Mouse (Mus musculus) stomach, postnatal 0 days (tissue): ENCODE results near the gene Pde10a. TPM values are rescaled to one million over a fixed set of nuclear protein-coding genes. Genes with fewer than 3 reads are reported as not detected.

ENCODE experiments used
- ATAC-seq: fragments of 200-750 bp; cut with Nextera tagmentation; 2 replicates; pipeline ENCODE4 v1.8.0; 2017; ENCODE audit not compliant: low FRiP score, low TSS enrichment
- DNase-seq: peaks from one replicate; pipeline ENCODE4 v3.0.0-alpha.2; 2016; ENCODE audit warnings: low spot score
- H3K27ac ChIP-seq: fragments of 300-500 bp; sonication (generic); replicated peaks from 2 replicates; pipeline ENCODE4 v1.5.1; 2014; ENCODE audit warnings: mild to moderate bottlenecking, control low read depth
- H3K27me3 ChIP-seq: fragments of 300-500 bp; sonication (generic); 2 replicates; pipeline ENCODE4 v1.6.1; 2014; ENCODE audit warnings: low read length; ENCODE audit not compliant: control insufficient read depth, insufficient read depth
- H3K36me3 ChIP-seq: fragments of 300-500 bp; sonication (generic); 2 replicates; pipeline ENCODE4 v1.6.1; 2014; ENCODE audit warnings: low read length, mixed read lengths; ENCODE audit not compliant: control insufficient read depth, insufficient read depth
- H3K4me1 ChIP-seq: fragments of 300-500 bp; sonication (generic); replicated peaks from 2 replicates; pipeline ENCODE4 v1.6.1; 2014; ENCODE audit warnings: antibody characterized with exemption; ENCODE audit not compliant: control insufficient read depth, insufficient read depth
- H3K4me2 ChIP-seq: fragments of 300-500 bp; sonication (generic); replicated peaks from 2 replicates; pipeline ENCODE4 v1.6.1; 2014; ENCODE audit warnings: low read depth, mild to moderate bottlenecking, control low read depth, moderate library complexity
- H3K4me3 ChIP-seq: fragments of 300-500 bp; sonication (generic); 2 replicates; pipeline ENCODE4 v1.5.1; 2014; ENCODE audit warnings: low read depth, low read length, control low read depth
- H3K9ac ChIP-seq: fragments of 300-500 bp; sonication (generic); 2 replicates; pipeline ENCODE4 v1.6.1; 2014; ENCODE audit warnings: mild to moderate bottlenecking, low read length, control low read depth, mixed read lengths
- H3K9me3 ChIP-seq: fragments of 300-500 bp; sonication (generic); 2 replicates; pipeline ENCODE4 v1.6.1; 2016; ENCODE audit warnings: low read length; ENCODE audit not compliant: control insufficient read depth
- CTCF ChIP-seq: IDR thresholded peaks from 2 replicates; pipeline ENCODE4 v1.5.1; 2016; ENCODE audit warnings: antibody characterized with exemption, low read depth, mild to moderate bottlenecking, moderate library complexity
- EP300 ChIP-seq: optimal IDR thresholded peaks from 2 replicates; pipeline ENCODE3; 2016; ENCODE audit warnings: antibody characterized with exemption
- WGBS: fragments of 180-500 bp; shearing (Covaris S2); extraction: QIAGEN DNeasy Blood & Tissue Kit; methylation state at CpG from one replicate; pipeline ENCODE4 v1.1.7; 2014; 5-methylcytosine and 5-hydroxymethylcytosine counted together
- polyA plus RNA-seq: library from polyadenylated mRNA; unstranded; fragments of >200 nt; fragmentation: Nextera tagmentation; extraction: Ambion mirVana; gene quantifications from 2 replicates; pipeline ENCODE4 v1.2.1, GENCODE M21; 2015

The Pde10a gene
- polyA plus RNA-seq, 1 experiment from 2014 or later: 0.69 TPM

- DNase-seq (peak; percentile 8), ATAC-seq (no peak)
- Histone ChIP-seq H3K9me3 (no peaks in the 10 kb centered on the region), H3K4me1 (no peaks in the 10 kb centered on the region), H3K27ac (no peak overlapping the region), H3K4me2 (no peak overlapping the region), H3K27me3 (no peaks in the 10 kb centered on the region), H3K36me3 (no peaks in the 10 kb centered on the region), H3K4me3 (no peak overlapping the region), H3K9ac (no peak overlapping the region)
- WGBS: 93% methylated on average over 4 of the region's 4 CpGs
- no peak for TF ChIP-seq CTCF
- no peak for TF ChIP-seq EP300
Observed at GRCm38 (mm10) chr17:8634476-8634875, 109.3 kb downstream of the Pde10a start.

DNA sequence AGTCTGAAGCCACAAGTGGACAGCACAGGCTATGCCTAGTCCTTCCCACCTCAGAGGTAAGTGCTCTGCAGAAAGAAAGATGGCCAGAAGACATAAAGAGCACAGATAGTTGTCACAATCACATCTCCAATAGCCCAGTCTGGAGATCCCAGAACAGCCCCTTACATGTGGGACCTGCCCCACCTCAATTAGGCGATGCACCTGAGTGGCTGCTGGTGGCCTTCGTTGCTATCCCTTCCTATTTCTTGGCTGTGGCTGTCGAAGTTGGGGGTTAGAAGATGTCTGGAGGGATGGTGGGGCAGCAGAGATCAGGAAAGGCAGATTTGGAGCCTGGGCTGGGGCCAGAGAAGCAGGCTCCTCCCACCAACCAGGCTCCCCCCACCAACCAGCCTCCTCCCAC, 111.1 kb downstream of the Pde10a start:
- Histone ChIP-seq H3K27ac (no peak overlapping the region), H3K9ac (no peak overlapping the region), H3K4me2 (no peak overlapping the region), H3K4me1 (no peaks in the 10 kb centered on the region), H3K36me3 (no peaks in the 10 kb centered on the region), H3K9me3 (no peaks in the 10 kb centered on the region), H3K27me3 (no peaks in the 10 kb centered on the region), H3K4me3 (no peak overlapping the region)
- WGBS: 51% methylated on average over 3 of the region's 3 CpGs
- peak; percentile 8 for DNase-seq
- ATAC-seq: no peak
- TF ChIP-seq EP300 (no peak), CTCF (no peak)

DNA sequence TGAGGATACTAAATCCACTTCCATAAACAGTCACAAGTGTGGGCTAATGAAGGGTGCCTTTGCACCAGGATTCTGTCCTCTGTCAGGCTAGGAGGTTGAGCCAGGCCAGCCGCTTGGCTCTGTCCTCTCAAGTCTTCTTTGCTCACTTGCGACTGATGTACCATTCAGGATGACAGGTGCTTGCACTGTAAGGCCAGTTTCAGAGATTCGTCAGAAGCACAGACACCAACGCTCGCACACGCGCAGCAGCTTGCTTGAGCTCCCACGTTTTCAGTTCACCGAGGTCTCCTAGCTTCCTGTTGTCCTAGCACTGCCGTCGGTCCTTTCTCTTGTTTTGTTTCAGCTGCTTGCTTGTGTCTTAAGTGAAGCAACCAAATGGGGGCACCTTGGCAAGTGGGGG, 111.5 kb downstream of the Pde10a start:
- H3K9ac ChIP-seq: no peak overlapping the region
- WGBS: 56% methylated on average over 11 of the region's 11 CpGs
- H3K4me1 ChIP-seq: no peaks in the 10 kb centered on the region
- TF ChIP-seq CTCF (no peak), EP300 (no peak)
- H3K4me3 ChIP-seq: no peak overlapping the region
- H3K4me2 ChIP-seq: no peak overlapping the region
- no peaks in the 10 kb centered on the region for H3K9me3 ChIP-seq
- H3K27ac ChIP-seq: no peak overlapping the region
- DNase-seq (peak; percentile 9), ATAC-seq (no peak)
- H3K27me3 ChIP-seq: no peaks in the 10 kb centered on the region
- no peaks in the 10 kb centered on the region for H3K36me3 ChIP-seq

GRCm38 (mm10) chr17:8637181-8637580, 112.0 kb downstream of the Pde10a start:
- H3K36me3 ChIP-seq: no peaks in the 10 kb centered on the region
- H3K27me3 ChIP-seq: no peaks in the 10 kb centered on the region
- ATAC-seq (no peak), DNase-seq (peak; percentile 10)
- no peak for TF ChIP-seq EP300
- TF ChIP-seq CTCF: peak; percentile 24; the same call in 1 of the 2 replicates
- H3K27ac ChIP-seq: no peak overlapping the region
- H3K4me2 ChIP-seq: no peak overlapping the region
- WGBS: 55% methylated on average over 4 of the region's 4 CpGs
- H3K9ac ChIP-seq: no peak overlapping the region
- H3K4me3 ChIP-seq: no peak overlapping the region
- H3K4me1 ChIP-seq: no peaks in the 10 kb centered on the region
- no peaks in the 10 kb centered on the region for H3K9me3 ChIP-seq

DNA sequence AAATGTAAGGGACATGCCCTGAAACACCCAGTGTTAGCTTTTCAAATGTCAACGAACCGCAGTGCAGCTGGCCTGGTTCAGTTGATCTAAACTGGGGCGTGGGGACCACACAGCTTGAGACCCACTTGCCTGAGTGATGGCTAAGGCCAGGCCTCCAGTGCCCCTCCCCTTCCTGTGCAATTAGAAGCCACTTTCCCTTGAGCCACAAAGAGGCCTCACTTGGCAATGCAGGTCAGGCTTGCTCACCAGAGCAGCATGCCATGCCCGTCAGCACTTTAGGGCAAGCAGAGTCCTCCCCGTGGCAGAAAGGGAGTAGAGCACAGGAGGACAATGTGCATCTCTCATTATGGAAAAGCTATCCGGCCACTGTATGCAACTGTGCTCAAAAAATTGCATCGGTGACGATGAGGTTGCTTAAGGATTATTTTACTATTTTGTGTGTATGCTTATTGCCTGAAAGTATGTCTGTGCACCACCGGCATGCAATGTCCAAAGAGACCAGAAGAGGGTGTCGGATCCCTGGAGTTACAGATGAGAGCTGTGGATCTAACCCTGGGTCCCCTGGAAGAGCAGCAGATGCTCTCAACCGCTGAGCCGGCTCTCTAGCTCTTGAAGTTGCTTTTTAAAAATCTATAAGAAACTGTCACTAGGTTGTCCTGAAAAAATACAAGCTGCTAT, 114.7 kb downstream of the Pde10a start:
- H3K36me3 ChIP-seq: no peaks in the 10 kb centered on the region
- DNase-seq (peak; percentile 13), ATAC-seq (no peak)
- H3K9me3 ChIP-seq: no peaks in the 10 kb centered on the region
- no peaks in the 10 kb centered on the region for H3K27me3 ChIP-seq
- H3K9ac ChIP-seq: no peak overlapping the region
- TF ChIP-seq CTCF: peak; percentile 31; the same call in 1 of the 2 replicates
- TF ChIP-seq EP300: no peak
- H3K4me1 ChIP-seq: no peaks in the 10 kb centered on the region
- no peak overlapping the region for H3K4me3 ChIP-seq
- H3K4me2 ChIP-seq: no peak overlapping the region
- WGBS: 69% methylated on average over 12 of the region's 12 CpGs
- no peak overlapping the region for H3K27ac ChIP-seq

GRCm38 (mm10) chr17:8640741-8641480, 115.7 kb downstream of the Pde10a start:
- H3K27me3 ChIP-seq: no peaks in the 10 kb centered on the region
- H3K4me2 ChIP-seq: no peak overlapping the region
- TF ChIP-seq CTCF: no peak
- TF ChIP-seq EP300: no peak
- DNase-seq: peak; percentile 5
- no peak for ATAC-seq
- no peak overlapping the region for H3K27ac ChIP-seq
- H3K36me3 ChIP-seq: no peaks in the 10 kb centered on the region
- no peak overlapping the region for H3K4me3 ChIP-seq
- no peaks in the 10 kb centered on the region for H3K9me3 ChIP-seq
- H3K4me1 ChIP-seq: no peaks in the 10 kb centered on the region
- no peak overlapping the region for H3K9ac ChIP-seq
- WGBS: 80% methylated on average over 16 of the region's 16 CpGs
